Comparison of ENCODE assay signal across 8 mouse cellular contexts in the genomic region with DNA sequence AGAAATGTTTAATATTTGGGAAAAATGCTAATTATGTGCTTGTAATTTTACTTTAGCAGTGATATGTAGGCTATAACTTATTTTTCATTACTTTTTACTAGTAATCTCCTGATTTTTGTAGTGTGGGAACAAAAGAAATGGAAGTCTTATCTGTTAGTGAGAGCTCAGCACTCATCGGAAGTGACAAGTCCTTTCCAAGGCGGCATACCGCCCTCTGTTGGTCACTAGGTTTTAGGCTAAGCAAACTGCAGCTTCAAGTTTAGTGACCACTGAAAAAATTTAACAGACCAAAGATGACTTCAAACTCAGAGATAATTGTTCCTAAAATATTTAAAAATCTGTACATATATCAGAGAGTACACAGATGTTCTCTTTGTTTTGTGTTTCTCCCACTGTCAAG.
DNase-seq lines count a peak whose midpoint lies in the region; ATAC-seq and TF ChIP-seq lines count a peak whose summit lies in the region.

No protein-coding gene starts in this region.

- DNase-seq in gastrocnemius, adult 18-20 months (ENCODE audit: low spot score): peak; percentile 59
- DNase-seq in gastrocnemius, postnatal 25 days: no peak
- DNase-seq in adrenal gland, postnatal 25 days: peak; percentile 60
- peak; percentile 39 for DNase-seq in forebrain, embryonic 10.5 days (ENCODE audit: extremely low spot score, low spot score)
- peak; percentile 50 to 60 for DNase-seq in left cerebral cortex, adult 2 months (ENCODE audit: extremely low spot score in 1 of 2, low spot score in 2 of 2)
- peak; percentile 91 for DNase-seq in midbrain, postnatal 0 days (ENCODE audit: low spot score)
- DNase-seq in urinary bladder, postnatal 36 days (ENCODE audit: low spot score in 2 of 2): peak; percentile 46 to 65

- no peak overlapping the region for H3K27ac ChIP-seq in forebrain, embryonic 10.5 days
- H3K27ac ChIP-seq in hindbrain, embryonic 16.5 days (ENCODE audit: low read depth, low read length): no peak overlapping the region
- no peak overlapping the region for H3K27ac ChIP-seq in left cerebral cortex, adult 2 months
- H3K27ac ChIP-seq in midbrain, postnatal 0 days (ENCODE audit: low read depth, low read length): no peak overlapping the region

- intact Hi-C loops in left cerebral cortex, adult 2 months (cut with DNase I): loop anchor here (1.0 to 5.0 kb wide), 2 partner anchors 523 to 735 kb away; no protein-coding TSS in a partner anchor

- H3K4me3 ChIP-seq in forebrain, embryonic 10.5 days: no peak overlapping the region
- H3K4me3 ChIP-seq in hindbrain, embryonic 16.5 days (ENCODE audit: low read length): no peak overlapping the region
- no peak overlapping the region for H3K4me3 ChIP-seq in left cerebral cortex, adult 2 months
- no peak overlapping the region for H3K4me3 ChIP-seq in midbrain, postnatal 0 days (ENCODE audit: low read depth, low read length)

- H3K4me2 ChIP-seq in hindbrain, embryonic 16.5 days (ENCODE audit: low read length): no peak overlapping the region
- H3K4me2 ChIP-seq in midbrain, postnatal 0 days (ENCODE audit: low read depth, low read length, poor library complexity, severe bottlenecking): no peak overlapping the region

- no peaks in the 10 kb centered on the region for H3K27me3 ChIP-seq in forebrain, embryonic 10.5 days (ENCODE audit: poor library complexity, severe bottlenecking)
- no peaks in the 10 kb centered on the region for H3K27me3 ChIP-seq in hindbrain, embryonic 16.5 days (replicated peaks; ENCODE audit: control insufficient read depth, insufficient read depth, low read length)
- no peaks in the 10 kb centered on the region for H3K27me3 ChIP-seq in midbrain, postnatal 0 days (ENCODE audit: insufficient read depth, low read length)

- peak; percentile 80 for ATAC-seq in hindbrain, embryonic 16.5 days
- ATAC-seq in midbrain, postnatal 0 days (ENCODE audit: low FRiP score): no peak

- WGBS in forebrain, embryonic 10.5 days: 10% methylated on average over 3 of the region's 3 CpGs
- 19% methylated on average over 3 of the region's 3 CpGs for WGBS in hindbrain, embryonic 16.5 days
- WGBS in midbrain, postnatal 0 days: 11% methylated on average over 3 of the region's 3 CpGs

- H3K9me3 ChIP-seq in forebrain, embryonic 10.5 days: no peaks in the 10 kb centered on the region
- no peaks in the 10 kb centered on the region for H3K9me3 ChIP-seq in hindbrain, embryonic 16.5 days (ENCODE audit: control insufficient read depth, low read length)
- no peaks in the 10 kb centered on the region for H3K9me3 ChIP-seq in midbrain, postnatal 0 days (ENCODE audit: low read length)

- no peaks in the 10 kb centered on the region for H3K4me1 ChIP-seq in forebrain, embryonic 10.5 days
- H3K4me1 ChIP-seq in hindbrain, embryonic 16.5 days (ENCODE audit: control insufficient read depth, insufficient read depth, low read depth, low read length): no peaks in the 10 kb centered on the region
- no peaks in the 10 kb centered on the region for H3K4me1 ChIP-seq in midbrain, postnatal 0 days (ENCODE audit: insufficient read depth, low read length)

- peak; percentile 78 for TF ChIP-seq CTCF in left cerebral cortex, adult 2 months (IDR thresholded peaks at IDR 0.05)
- peak; percentile 92 for TF ChIP-seq CTCF in midbrain, postnatal 0 days (IDR thresholded peaks at IDR 0.05)

- no peaks in the 10 kb centered on the region for H3K36me3 ChIP-seq in forebrain, embryonic 10.5 days (replicated peaks)
- H3K36me3 ChIP-seq in hindbrain, embryonic 16.5 days (ENCODE audit: control insufficient read depth, insufficient read depth, low read length): no peaks in the 10 kb centered on the region
- H3K36me3 ChIP-seq in midbrain, postnatal 0 days (ENCODE audit: insufficient read depth, low read length): no peaks in the 10 kb centered on the region

- no peak overlapping the region for H3K9ac ChIP-seq in hindbrain, embryonic 16.5 days (ENCODE audit: low read depth, low read length)
- no peak overlapping the region for H3K9ac ChIP-seq in midbrain, postnatal 0 days (replicated peaks; ENCODE audit: low read length, poor library complexity, severe bottlenecking)
